Mouse (Mus musculus) left cerebral cortex, adult 6 months (tissue): ENCODE measurements around the gene Cacna1h. TPM values are rescaled to one million over a fixed set of nuclear protein-coding genes. Genes with fewer than 3 reads are reported as not detected.

Source experiments
- long read RNA-seq, 2 experiments: library from polyadenylated mRNA; unstranded; transcript quantifications; one replicate each; pipeline ENCODE4 v2.0.0; 2019 to 2020
- polyA plus RNA-seq: library from polyadenylated mRNA; unstranded; fragments of <200 nt; fragmentation: Nextera tagmentation; gene quantifications from 2 replicates; pipeline ENCODE4 v1.2.3, GENCODE M21; 2021

The Cacna1h gene
- 7.7 and 8.6 TPM in 2 replicates for polyA plus RNA-seq
- long read RNA-seq, experiment 1, transcript Cacna1h-203 (2 exons, 1,662 nt) = major isoform, 6 of 32 reads
- long read RNA-seq, experiment 1, partial matches to known transcripts = 20 of 32 reads
- long read RNA-seq, experiment 1, other reads (novel, unspliced or antisense) = 6 of 32 reads
- long read RNA-seq, experiment 2, partial matches to known transcripts = 3 of 3 reads
- long read RNA-seq, experiment 2, other reads (novel, unspliced or antisense) = 0 of 3 reads

DNA sequence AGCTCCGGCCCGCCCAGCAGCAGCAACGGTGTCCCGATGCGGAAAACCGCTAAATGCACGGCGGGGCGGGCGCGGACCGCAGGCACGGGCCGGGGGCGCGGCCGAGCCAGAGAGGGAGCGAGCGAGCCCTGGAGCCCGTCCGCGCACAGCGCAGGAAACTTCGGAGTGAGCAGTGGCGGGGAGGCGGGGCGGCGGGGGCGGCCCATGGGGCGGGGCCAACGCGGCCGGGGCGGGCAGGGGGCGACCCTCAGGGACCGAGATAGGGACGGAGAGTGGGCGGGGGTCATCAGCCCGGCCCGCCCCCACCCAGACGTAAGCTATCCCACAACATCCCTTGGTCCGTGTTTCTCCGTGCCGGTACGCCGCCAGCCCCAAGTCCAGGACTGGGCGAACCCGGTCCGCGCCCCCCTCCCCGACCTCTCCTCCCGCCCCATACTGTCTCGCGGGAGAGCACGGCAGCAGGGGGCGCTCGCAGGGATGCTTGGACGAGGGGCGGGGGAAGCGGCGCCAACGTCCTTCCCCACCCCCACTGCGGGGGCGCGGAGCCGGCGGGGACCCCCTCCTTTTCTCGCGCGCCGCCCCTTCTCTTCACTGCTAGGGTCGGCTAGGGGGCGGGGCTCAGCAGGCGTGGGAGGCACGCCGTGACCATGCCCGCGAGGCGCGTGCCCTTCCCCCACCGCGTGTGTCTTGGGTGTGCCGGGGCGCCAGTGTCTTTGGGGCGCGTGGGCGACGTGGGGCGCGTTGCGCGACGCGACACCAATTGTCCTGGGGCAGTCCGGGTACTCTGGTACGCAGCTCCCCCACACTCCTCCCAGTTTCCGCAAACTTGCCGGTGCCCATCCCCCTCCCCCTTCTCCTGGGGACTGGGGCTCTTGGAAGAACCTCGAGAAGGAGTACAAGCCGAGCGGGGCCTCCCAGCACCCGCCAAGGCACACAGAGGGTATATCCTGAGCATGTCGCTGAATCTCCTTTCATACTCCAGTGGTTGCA, at the start of gene Cacna1h:
Cacna1h (minus strand) TSS at position 167 of the 990 bp plus-strand sequence.

DNA sequence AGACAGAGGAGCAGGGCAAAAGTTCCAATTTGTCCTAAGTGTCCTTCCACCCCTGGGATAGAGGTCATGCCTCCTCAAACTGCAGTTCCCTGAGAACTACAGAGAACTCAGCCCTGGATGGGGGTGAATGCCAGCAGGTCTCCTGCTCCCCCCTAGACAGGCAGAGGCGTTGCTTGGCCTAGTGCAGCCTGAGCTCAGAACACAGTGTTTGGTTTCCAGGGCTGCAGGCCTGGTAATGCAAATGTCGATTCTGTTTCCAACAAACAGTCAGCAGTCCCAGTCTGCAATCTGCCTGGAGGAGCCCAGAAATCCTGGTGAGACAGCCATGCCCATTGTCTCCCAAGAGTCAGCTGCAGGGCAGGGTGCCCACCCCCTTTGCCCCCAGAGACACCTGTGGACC, 20.7 kb upstream of the Cacna1h start, which contains the start of gene Tekt4:
Tekt4 (plus strand) TSS at position 344 of the 400 bp plus-strand sequence.

DNA sequence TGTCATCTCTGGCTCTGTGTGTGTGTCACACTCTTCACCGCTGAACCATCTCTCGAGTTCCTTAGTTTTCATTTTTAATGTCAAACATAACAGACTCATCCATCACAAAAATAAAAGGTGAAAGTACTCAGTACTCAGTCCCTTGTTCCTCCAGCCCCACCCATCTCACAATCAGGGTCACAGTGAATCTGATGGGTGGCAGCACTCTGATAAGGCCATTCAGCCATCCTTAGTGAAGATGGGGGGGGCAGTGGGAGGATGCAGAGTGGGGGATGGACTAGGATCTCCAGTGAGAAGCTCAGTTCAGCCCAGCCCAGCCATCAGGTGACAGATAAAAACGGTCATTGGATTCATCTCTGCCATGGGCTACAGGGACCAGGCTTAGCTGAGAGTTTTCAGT, 64.6 kb downstream of the Cacna1h start, which contains the start of gene Tpsg1:
Tpsg1 (plus strand) TSS at position 301 of the 400 bp plus-strand sequence.

DNA sequence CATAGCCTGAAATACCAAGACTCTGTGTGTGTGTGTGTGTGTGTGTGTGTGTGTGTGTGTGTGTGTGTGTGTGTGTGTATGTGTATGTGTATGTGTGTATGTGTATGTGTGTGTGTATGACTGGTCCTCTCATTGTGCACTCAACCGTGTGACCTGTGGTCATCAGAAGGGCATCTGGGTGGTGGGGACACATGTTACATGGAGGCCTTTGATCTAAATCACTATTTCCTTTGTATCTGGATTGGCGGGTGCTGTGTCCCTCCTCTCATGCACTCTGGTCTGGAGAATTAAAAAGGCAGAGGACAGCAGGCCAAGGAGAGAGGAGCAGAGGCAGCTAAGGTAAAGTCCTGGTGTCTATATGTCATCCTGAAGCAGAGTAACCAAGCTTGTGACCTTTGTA, 67.6 kb downstream of the Cacna1h start, which contains the start of gene Tpsb2:
Tpsb2 (plus strand) TSS at position 301 of the 400 bp plus-strand sequence.

DNA sequence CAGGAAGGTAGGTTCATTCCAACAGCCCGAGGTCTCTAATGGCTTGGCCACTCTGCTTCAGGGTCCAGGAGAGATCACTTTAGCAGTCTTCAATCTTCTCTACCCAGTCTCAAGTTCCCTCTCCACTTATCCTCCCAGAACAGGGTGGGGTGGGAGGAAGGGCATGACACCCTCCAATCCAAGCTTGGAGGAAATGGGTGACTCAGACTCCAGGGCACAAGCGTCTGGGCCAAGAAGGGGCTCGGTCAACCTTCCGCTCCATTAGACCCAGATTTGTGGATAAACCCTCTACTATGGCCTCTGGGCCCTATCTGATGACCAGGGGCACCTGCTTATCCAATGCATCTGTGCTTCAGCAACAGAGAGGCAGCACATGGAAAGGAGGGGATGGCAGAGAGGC, 88.1 kb downstream of the Cacna1h start, which contains the start of gene Tpsab1:
Tpsab1 (minus strand) TSS at position 101 of the 400 bp plus-strand sequence.

Other genes with a start within 250 kb of the Cacna1h start
- 22.1 and 26.2 TPM in 2 replicates for gene BC003965, start 249.2 kb downstream of the Cacna1h start, polyA plus RNA-seq
- 11.8 and 14.0 TPM in 2 replicates for gene Unkl, start 245.4 kb downstream of the Cacna1h start, polyA plus RNA-seq
- 112 and 121 TPM in 2 replicates for gene Gnptg, start 193.7 kb downstream of the Cacna1h start, polyA plus RNA-seq
- 51.9 and 58.2 TPM in 2 replicates for gene Tsr3, start 193.6 kb downstream of the Cacna1h start, polyA plus RNA-seq
- gene Baiap3, start 177.4 kb downstream of the Cacna1h start, polyA plus RNA-seq = 3.1 and 5.1 TPM in 2 replicates
- 202 and 227 TPM in 2 replicates for gene Ube2i, start 159.2 kb downstream of the Cacna1h start, polyA plus RNA-seq
- not detected in 2 replicates for gene Prss34, start 135.4 kb downstream of the Cacna1h start, polyA plus RNA-seq
- gene Prss28, start 125.1 kb downstream of the Cacna1h start, polyA plus RNA-seq = not detected in 2 replicates
- gene Prss29, start 115.1 kb downstream of the Cacna1h start, polyA plus RNA-seq = not detected in 2 replicates
- not detected in 2 replicates for gene Tpsab1, start 88.2 kb downstream of the Cacna1h start, polyA plus RNA-seq
- gene Tpsb2, start 67.5 kb downstream of the Cacna1h start, polyA plus RNA-seq = not detected in 2 replicates
- gene Tpsg1, start 64.5 kb downstream of the Cacna1h start, polyA plus RNA-seq = not detected in 2 replicates
- gene Tekt4, start 20.8 kb upstream of the Cacna1h start, polyA plus RNA-seq = 0.15 and 0.77 TPM in 2 replicates
- 0.23 and 0.34 TPM in 2 replicates for gene Sstr5, start 63.5 kb upstream of the Cacna1h start, polyA plus RNA-seq
- 40.9 and 69.8 TPM in 2 replicates for gene Sox8, start 136.9 kb upstream of the Cacna1h start, polyA plus RNA-seq
- gene Lmf1, start 145.3 kb upstream of the Cacna1h start, polyA plus RNA-seq = 27.9 and 28.9 TPM in 2 replicates